Mouse (Mus musculus): Measurements from ENCODE around the gene Ypel4.

DNA sequence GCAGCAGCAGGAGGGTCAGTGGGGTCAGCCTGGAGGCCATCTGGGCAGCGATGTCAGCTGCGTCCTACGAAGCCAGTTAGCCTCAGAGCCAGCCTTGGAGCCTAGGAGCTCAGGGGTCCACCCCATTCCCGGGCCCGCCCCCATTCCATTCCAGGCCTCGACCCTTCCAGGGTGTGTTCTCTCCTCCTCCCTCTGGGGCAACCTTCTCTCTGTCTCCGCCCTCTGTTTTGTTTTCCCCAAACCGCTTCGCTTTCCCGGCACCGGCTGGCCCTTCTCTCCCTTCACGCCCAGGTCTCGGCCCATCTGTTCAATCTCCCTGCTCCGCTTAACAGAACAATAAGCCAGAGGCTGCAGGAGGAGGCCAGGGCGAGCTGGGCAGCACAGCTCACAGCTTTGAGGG is 40.9 kb downstream of the Ypel4 start:
- TF ChIP-seq GATA1 (IDR thresholded peaks at IDR 0.05; ENCODE audit: borderline replicate concordance, low read length) (no peak), FLI1 (IDR thresholded peaks at IDR 0.05; ENCODE audit: low read length) (no peak)
